Mouse (Mus musculus) CD4-positive naive resting alpha-beta T cell, adult 57 days (primary cell): Measurements from ENCODE around the gene Zfp984. TPM values are rescaled to one million over a fixed set of nuclear protein-coding genes. Genes with fewer than 3 reads are reported as not detected.

Experiments
- total RNA-seq: library from RNA; stranded (reverse); gene quantifications from one replicate; pipeline ENCODE4 v1.2.4, GENCODE M21; 2023

Zfp984 gene
- 9.0 TPM for total RNA-seq

DNA sequence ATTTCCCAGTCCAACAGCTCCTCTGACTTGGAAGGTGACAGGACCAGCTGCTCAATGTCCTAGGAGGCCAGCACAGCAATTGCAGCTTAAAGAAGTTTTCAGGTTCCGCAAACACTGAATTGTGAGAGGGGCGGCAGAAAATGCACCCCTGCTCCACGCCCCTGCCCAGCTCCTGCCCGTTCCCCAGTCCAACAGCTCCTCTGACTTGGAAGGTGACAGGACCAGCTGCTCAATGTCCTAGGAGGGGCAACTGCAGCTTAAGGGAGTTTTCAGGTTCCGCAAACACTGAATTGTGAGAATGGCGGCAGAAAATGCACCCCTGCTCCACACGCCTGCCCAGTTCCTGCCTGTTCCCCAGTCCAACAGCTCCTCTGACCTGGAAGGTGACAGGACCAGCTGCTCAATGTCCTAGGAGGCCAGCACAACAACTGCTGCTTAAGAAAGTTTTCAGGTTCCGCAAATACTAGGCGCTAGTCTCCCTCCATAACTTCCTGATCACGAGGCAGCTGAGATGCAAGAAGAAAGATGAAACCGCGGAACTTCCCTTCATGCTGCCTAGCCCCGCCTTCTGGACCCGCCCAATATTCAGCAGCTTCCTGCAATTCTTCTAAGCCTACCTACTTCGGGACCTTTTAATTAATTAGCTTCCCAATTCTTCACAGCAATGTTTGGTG is at the start of gene Zfp984:
Gene Zfp984, minus strand, starts transcription at position 497 of the 674 bp plus-strand sequence.

DNA sequence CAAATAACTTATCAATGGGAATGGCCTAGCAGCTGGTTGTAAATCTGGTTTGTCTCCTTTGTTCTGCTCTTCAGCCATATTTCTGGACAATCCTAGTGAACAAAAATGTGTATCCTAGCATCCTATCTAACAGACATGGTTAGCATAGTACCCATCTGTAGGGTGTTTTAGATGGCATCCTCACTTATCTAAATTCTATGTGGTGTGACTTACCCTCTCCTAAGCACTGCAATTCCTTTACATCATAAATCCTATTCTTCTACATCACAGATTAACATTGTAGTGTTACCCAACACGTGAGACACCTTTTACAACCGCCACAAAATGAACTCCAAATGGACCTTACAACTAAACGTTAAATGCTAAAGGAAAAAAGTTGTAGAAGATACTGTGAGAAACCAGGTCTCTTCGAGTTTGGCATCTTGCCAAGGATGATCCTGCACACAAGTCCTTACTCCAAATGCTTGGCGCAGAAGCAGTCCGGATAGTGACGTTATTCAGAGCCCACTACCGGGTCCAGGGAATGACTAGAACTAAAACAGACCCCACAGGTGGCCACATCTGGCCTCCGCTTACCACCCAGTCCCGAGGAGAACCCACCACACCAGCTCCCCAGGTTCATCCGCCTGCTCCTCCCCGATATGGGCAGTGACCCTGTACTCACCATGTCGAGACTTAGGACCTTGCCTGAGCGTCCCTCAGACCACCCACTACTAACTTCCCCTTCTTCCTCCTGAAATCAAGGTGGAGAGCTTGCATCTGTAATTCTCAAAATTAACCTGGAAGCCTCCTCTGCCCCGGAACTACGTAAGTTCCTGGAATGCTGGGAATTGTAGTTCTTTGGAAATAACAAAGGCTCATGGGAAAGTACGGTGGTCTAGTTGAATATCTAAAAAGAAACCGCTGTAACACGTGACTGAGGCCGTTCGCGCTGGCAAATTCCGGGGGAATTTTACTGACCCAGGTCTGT is 38.3 kb upstream of the Zfp984 start, which contains the start of gene Zfp933:
Gene Zfp933, minus strand, starts transcription at position 753 of the 970 bp plus-strand sequence.

Other genes with a start within 250 kb of the Zfp984 start
- not detected for gene Zfp979, start 167.3 kb downstream of the Zfp984 start, total RNA-seq
- 0.50 TPM for gene Zfp534, start 107.2 kb downstream of the Zfp984 start, total RNA-seq
- gene Zfp933, start 38.6 kb upstream of the Zfp984 start, total RNA-seq = 5.2 TPM
- 45.5 TPM for gene Miip, start 59.0 kb upstream of the Zfp984 start, total RNA-seq
- 16.8 TPM for gene Fv1, start 59.2 kb upstream of the Zfp984 start, total RNA-seq
- gene Mfn2, start 94.9 kb upstream of the Zfp984 start, total RNA-seq = 37.0 TPM
- 9.5 TPM for gene Plod1, start 127.0 kb upstream of the Zfp984 start, total RNA-seq
- gene 2510039O18Rik, start 131.1 kb upstream of the Zfp984 start, total RNA-seq = 63.6 TPM
- not detected for gene Nppb, start 176.0 kb upstream of the Zfp984 start, total RNA-seq
- not detected for gene Nppa, start 190.9 kb upstream of the Zfp984 start, total RNA-seq
- gene Clcn6, start 229.0 kb upstream of the Zfp984 start, total RNA-seq = 37.6 TPM
- 24.2 TPM for gene Mthfr, start 229.3 kb upstream of the Zfp984 start, total RNA-seq